Mouse (Mus musculus) stomach, embryonic 15.5 days (tissue): Measurements from ENCODE around the gene Psors1c2. TPM values are rescaled to one million over a fixed set of nuclear protein-coding genes. Genes with fewer than 3 reads are reported as not detected.
"Not testable (repeated sequence)": the region's sequence is repeated elsewhere in the genome, so short reads cannot be mapped to it uniquely, and the experiment has no call there.

Experiments
- ATAC-seq: fragments of 200-750 bp; cut with Nextera tagmentation; 2 replicates; pipeline ENCODE4 v1.8.0; 2017; ENCODE audit warnings: low read depth, moderate number of reproducible peaks, moderate TSS enrichment; ENCODE audit not compliant: insufficient read depth, low FRiP score
- H3K27ac ChIP-seq: fragments of 300-500 bp; sonication (generic); 2 replicates; pipeline ENCODE4 v1.5.1; 2015; ENCODE audit warnings: mild to moderate bottlenecking, inconsistent platforms
- H3K27me3 ChIP-seq: fragments of 300-500 bp; sonication (generic); replicated peaks from 2 replicates; pipeline ENCODE4 v1.6.1; 2015; ENCODE audit warnings: inconsistent platforms
- H3K36me3 ChIP-seq: fragments of 300-500 bp; sonication (generic); 2 replicates; pipeline ENCODE4 v1.6.1; 2015; ENCODE audit warnings: inconsistent platforms
- H3K4me1 ChIP-seq: fragments of 300-500 bp; sonication (generic); 2 replicates; pipeline ENCODE4 v1.6.1; 2015; ENCODE audit warnings: inconsistent platforms
- H3K4me2 ChIP-seq: fragments of 300-500 bp; sonication (generic); 2 replicates; pipeline ENCODE4 v1.6.1; 2015; ENCODE audit warnings: mild to moderate bottlenecking, inconsistent platforms
- H3K4me3 ChIP-seq: fragments of 300-500 bp; sonication (generic); replicated peaks from 2 replicates; pipeline ENCODE4 v1.5.1; 2015; ENCODE audit warnings: inconsistent platforms
- H3K9ac ChIP-seq: fragments of 300-500 bp; sonication (generic); 2 replicates; pipeline ENCODE4 v1.6.1; 2015; ENCODE audit warnings: inconsistent platforms
- H3K9me3 ChIP-seq: fragments of 300-500 bp; sonication (generic); 2 replicates; pipeline ENCODE4 v1.6.1; 2016; ENCODE audit warnings: inconsistent platforms
- WGBS: fragments of 180-500 bp; shearing (Covaris S2); methylation state at CpG from one replicate; pipeline ENCODE4 v1.1.7; 2015; 5-methylcytosine and 5-hydroxymethylcytosine counted together
- polyA plus RNA-seq: library from polyadenylated mRNA; unstranded; fragments of >200 nt; fragmentation: Nextera tagmentation; extraction: Ambion mirVana; gene quantifications from 2 replicates; pipeline ENCODE4 v1.2.1, GENCODE M21; 2015

Psors1c2 gene
- polyA plus RNA-seq, 1 experiment from 2014 or later, result 0.74 TPM

DNA sequence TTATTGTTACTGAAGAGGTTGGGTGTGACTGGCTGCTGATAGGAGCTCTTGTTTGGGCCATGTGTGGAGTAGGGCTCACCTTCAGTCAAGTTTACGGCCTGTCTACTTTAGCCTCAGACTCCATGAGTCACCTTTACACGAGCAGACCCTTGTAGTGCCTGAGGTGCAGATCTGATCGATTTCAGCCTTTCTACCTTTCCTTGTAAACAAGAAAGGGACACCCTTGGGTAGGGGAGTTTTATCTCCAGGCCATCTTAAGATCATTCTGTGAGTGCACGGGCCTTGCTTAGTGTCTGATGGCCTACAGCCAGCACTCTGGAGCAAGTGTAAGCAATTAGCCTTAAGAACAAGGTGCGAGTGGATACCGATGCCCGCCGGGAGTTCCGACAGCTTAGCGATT lies 26.1 kb upstream of the Psors1c2 start:
- ATAC-seq, result no peak
- no peak overlapping the region for H3K4me2 ChIP-seq
- WGBS, result 22% methylated on average over 10 of the region's 10 CpGs
- H3K36me3 ChIP-seq, result no peaks in the 10 kb centered on the region
- H3K27me3 ChIP-seq, result peaks cover 6% of the 10 kb centered on the region; the same call in 1 of the 2 replicates
- no peak overlapping the region for H3K27ac ChIP-seq
- H3K4me1 ChIP-seq, result 0 out of 2 replicates have a peak, but pooled peaks cover 2% of the 10 kb centered on the region
- no peak overlapping the region for H3K9ac ChIP-seq
- no peak overlapping the region for H3K4me3 ChIP-seq
- no peaks in the 10 kb centered on the region for H3K9me3 ChIP-seq

DNA sequence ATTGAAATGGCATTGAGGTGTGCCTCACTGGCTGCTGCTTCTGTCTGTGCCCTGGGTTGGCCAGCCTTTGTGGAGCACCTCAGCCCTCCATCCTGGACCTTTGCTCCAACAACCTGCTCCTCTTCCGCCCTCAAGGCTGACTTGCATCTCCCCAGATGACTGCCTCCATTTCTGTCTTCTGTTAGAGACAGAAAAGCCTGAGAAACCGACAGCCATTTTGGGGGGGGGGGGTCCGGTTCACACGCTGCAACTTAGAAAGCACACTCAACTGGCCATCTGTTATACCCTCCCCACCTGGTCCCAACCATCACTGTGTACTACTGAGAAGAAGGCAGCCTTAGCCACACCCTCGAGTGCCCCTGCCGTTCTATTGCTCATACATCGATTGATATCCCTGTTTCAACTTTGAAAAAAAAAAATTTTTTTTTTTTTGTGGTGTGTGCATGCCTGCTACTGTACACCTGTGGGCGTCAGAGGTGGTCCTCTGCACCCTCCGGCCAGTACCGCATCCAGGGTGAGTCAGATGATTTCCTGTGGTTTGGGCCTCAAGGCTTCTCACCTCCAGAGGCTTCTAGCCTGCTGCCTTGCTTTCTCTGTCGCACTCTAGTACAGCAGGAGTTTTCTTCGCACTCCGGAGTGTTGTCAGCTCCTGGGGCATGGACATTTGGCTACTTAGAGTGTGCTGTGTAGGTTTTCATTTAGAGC lies 25.3 kb upstream of the Psors1c2 start:
- no peak overlapping the region for H3K4me2 ChIP-seq
- H3K27me3 ChIP-seq, result peaks cover 6% of the 10 kb centered on the region; the same call in 1 of the 2 replicates
- no peaks in the 10 kb centered on the region for H3K36me3 ChIP-seq
- H3K9me3 ChIP-seq, result no peaks in the 10 kb centered on the region
- 0 out of 2 replicates have a peak, but pooled peaks cover 2% of the 10 kb centered on the region for H3K4me1 ChIP-seq
- WGBS, result 28% methylated on average over 13 of the region's 13 CpGs
- H3K9ac ChIP-seq, result no peak overlapping the region
- no peak overlapping the region for H3K4me3 ChIP-seq
- no peak overlapping the region for H3K27ac ChIP-seq
- no peak for ATAC-seq

DNA sequence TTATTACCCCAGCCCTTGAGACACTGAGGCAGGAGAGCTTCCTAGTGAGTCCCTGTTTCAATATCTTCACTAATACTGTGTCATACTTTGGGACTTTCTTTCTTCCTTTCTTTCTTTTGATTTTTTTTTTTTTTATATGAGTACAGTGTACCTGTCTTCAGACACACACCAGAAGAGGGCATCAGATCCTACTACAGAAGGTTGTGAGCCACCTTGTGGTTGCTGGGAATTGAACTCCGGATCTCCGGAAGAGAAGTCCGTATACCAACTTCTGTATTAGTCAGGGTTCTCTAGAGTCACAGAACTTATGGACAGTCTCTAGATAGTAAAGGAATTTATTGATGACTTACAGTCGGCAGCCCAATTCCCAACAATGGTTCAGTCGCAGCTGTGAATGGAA lies 24.7 kb upstream of the Psors1c2 start:
- not testable (repeated sequence) for H3K9me3 ChIP-seq, H3K27ac ChIP-seq, H3K4me2 ChIP-seq, H3K4me1 ChIP-seq, H3K4me3 ChIP-seq, H3K27me3 ChIP-seq, ATAC-seq, H3K36me3 ChIP-seq, H3K9ac ChIP-seq
- WGBS, result 49% methylated on average over 5 of the region's 5 CpGs

DNA sequence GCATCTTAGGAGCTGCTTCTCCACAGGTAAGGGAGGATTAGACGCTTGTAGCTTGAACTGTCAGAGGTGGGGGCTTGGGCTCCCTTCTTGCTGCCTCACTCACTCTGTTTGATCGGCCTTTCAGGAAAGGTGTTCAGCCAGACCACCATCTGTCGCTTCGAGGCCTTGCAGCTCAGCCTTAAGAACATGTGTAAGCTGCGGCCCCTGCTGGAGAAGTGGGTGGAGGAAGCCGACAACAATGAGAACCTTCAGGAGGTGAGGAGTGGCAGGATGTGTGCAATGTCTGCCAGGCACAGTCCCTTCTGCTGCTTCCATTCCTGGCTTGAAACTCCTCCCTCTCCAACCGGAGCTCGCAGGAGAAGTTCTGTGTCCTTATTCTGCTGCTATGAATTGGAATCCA lies 23.7 kb upstream of the Psors1c2 start:
- Histone ChIP-seq H3K4me3 (no peak overlapping the region), H3K9ac (no peak overlapping the region), H3K9me3 (no peaks in the 10 kb centered on the region), H3K4me2 (no peak overlapping the region), H3K27ac (no peak overlapping the region), H3K36me3 (no peaks in the 10 kb centered on the region), H3K4me1 (peaks cover 4% of the 10 kb centered on the region; the same call in 1 of the 2 replicates), H3K27me3 (peaks cover 6% of the 10 kb centered on the region; the same call in 1 of the 2 replicates)
- 32% methylated on average over 8 of the region's 8 CpGs for WGBS
- ATAC-seq, result no peak

DNA sequence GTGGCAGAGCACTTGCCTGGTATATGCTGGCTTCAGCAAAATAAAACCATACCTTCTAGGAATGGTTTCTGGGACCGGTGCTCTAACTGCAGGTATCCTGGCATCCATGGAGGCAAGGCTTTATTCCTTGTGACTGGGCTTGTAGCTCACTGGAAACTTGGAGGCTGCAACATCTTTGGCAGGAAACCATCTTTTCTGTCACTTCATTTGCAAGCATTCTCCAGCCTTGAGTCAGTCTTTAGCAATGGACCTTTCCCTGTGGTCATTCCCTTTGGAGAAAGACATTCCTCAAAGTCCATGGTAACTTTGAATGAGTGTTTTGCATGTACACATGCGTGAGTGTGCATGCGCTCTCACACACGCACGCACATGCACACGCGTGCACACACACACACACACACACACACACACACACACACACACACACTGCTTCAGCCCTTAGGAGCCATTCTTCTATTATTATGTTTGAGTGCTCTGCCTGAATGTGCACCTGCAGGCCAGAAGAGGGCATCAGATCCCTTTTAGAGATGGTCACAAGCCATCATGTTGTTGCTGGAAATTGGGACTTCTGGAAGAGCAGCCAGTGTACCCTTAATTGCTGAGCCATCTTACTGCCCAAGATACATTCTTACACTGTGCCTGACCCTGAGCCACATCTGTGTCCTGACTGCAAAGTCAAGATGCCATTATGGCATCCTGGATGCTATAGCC lies 19.9 kb upstream of the Psors1c2 start:
- no peaks in the 10 kb centered on the region for H3K9me3 ChIP-seq
- 93% methylated on average over 7 of the region's 7 CpGs for WGBS
- H3K4me3 ChIP-seq, result no peak overlapping the region
- no peaks in the 10 kb centered on the region for H3K36me3 ChIP-seq
- H3K27ac ChIP-seq, result no peak overlapping the region
- no peaks in the 10 kb centered on the region for H3K27me3 ChIP-seq
- no peak overlapping the region for H3K4me2 ChIP-seq
- H3K9ac ChIP-seq, result no peak overlapping the region
- ATAC-seq, result no peak
- H3K4me1 ChIP-seq, result peaks cover 27% of the 10 kb centered on the region

DNA sequence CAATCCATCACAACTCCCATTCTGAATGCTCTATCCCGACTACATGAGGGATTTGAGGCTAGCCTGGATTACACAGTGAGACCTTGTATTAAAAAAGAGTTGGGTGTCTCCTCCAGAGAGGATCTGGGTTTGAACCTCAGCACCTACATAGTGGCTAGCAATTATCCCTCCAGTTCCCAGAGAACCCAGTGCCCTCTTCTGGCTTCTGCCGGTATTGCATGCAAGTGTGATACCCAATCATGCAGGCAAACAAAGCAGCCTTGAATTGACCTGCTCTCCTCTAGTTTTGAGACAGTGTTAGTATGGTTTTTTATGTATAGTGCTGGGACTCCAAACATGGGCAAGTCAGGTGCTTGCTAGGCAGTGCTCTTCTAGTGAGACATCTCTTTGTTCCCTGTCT lies 19.1 kb upstream of the Psors1c2 start:
- Histone ChIP-seq H3K27me3 (no peaks in the 10 kb centered on the region), H3K4me1 (peaks cover 28% of the 10 kb centered on the region), H3K4me3 (peak overlapping the region; percentile 69; the same call in 1 of the 2 replicates), H3K9ac (no peak overlapping the region), H3K4me2 (peak overlapping the region; percentile 77), H3K27ac (no peak overlapping the region), H3K36me3 (no peaks in the 10 kb centered on the region), H3K9me3 (no peaks in the 10 kb centered on the region)
- 12% methylated on average over 2 of the region's 2 CpGs for WGBS
- no peak for ATAC-seq

DNA sequence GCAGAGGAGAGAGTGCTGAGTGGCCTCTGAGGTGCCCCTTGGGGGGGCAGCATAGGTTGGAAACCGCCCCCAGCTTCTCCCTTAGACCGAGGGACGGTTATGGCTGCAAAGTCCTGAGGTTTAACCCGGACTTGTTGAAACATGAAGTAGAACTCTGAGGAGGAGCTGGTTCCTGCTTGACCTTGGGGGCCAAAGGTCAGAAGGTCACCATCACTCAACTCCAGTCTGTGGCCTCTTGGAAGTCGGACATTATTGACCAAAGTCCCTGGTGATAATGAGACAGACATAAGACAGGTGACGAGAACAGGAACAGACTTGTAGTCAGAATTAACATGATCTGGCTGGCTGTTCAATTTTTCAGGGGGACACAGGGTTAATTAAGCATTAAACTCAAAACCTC lies 18.2 kb upstream of the Psors1c2 start:
- Histone ChIP-seq H3K4me1 (peaks cover 25% of the 10 kb centered on the region), H3K27me3 (no peaks in the 10 kb centered on the region), H3K9me3 (no peaks in the 10 kb centered on the region), H3K27ac (no peak overlapping the region), H3K4me3 (peak overlapping the region; percentile 69), H3K36me3 (no peaks in the 10 kb centered on the region), H3K9ac (peak overlapping the region; percentile 8; the same call in 1 of the 2 replicates), H3K4me2 (peak overlapping the region; percentile 77)
- WGBS, result 41% methylated on average over 6 of the region's 6 CpGs
- no peak for ATAC-seq

DNA sequence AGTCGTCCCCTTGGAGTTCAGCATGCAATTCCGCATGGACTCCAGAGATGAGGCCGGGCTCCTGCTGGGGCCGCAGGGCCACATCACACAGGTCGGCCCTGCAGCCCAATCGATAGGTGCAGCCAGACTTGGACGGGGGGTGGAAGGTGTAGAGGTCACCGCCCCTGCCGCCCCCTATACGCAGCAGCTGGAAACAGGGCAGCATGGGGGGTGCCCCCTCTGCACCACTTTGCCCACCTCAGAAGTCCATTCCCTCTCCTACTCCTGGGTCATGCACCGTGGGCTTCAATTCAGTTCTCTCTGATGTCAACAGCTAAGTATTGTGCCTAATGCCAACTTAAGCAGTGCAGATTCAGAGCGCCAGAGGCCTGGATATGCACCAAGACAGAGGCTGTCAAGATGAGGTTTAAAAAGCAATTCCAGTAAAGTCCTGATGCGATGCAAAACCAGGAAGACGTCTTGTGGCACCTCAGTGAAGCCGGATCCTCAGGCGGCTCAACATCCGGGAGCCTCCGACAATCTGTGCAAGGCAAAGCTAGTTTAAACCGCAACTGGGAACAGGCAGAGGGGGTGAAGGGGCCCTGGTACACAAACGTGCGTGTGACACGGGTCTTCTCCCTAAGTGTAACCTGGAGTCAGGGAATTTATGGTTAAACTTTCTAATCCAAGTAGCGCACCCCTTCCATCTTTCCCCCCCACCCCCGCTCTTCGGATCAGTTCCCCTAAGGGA lies 16.9 kb upstream of the Psors1c2 start:
- Histone ChIP-seq H3K36me3 (peaks cover 3% of the 10 kb centered on the region; the same call in 1 of the 2 replicates), H3K9ac (peak overlapping the region; percentile 52), H3K27me3 (no peaks in the 10 kb centered on the region), H3K4me3 (peak overlapping the region; percentile 69), H3K27ac (0 out of 2 replicates have a peak overlapping the region, but pooled peaks have one; percentile 26), H3K9me3 (no peaks in the 10 kb centered on the region), H3K4me2 (peak overlapping the region; percentile 77), H3K4me1 (peaks cover 25% of the 10 kb centered on the region)
- WGBS, result 5% methylated on average over 25 of the region's 25 CpGs
- no peak for ATAC-seq

DNA sequence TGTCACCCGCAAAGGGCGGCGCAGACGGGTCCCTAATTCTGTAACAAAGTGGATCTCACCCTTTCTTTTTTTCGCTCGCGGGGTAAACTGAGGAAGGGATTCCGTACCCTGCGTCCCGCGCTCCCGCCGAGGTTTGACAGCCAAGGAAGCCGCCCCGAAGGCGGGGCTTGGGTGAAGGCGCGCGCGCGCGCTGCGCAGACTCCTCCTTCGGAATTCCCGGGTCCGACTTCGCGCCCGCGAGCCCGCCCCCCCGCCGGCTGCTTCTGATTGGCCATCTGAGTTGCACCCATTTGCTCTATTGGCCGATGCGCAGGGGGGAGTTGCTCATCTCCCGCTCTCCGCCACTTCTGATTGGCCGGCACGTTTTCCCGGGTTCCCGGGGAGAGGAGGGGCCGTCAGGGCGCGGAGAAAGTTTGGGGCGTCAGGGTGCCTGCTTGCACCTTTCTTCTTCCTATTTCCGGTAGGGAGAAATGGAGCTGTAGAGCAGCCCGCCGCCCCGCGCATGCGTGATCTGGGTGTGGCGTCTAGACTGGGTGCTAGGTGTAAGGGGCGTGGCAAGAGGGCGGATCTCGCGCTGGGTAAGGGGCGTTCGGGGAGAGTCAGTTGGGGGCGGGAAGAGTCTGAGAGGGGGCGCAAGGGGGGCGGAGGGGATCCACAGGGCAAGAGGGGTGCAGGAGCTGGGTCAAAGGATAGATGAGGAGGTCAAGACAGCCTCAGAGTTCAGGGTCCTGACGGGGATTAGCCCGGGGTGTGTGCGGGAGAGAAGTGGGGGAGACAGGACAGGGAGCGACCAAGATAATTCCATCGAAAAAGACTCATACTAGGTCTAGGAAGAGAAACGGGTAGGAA lies 16.1 kb upstream of the Psors1c2 start, which contains the start of the genes Tcf19 and Cchcr1:
Gene Tcf19 (minus strand): TSS at position 173 of the 849 bp plus-strand sequence.
Gene Cchcr1 (plus strand): TSS at position 449 of the 849 bp plus-strand sequence.
- Histone ChIP-seq H3K9ac (peak within 1 kb of the TSS; percentile 52), H3K27ac (peak within 1 kb of the TSS; percentile 31), H3K4me2 (peak within 1 kb of the TSS; percentile 77), H3K4me1 (peaks cover 25% of the 10 kb centered on the region), H3K4me3 (peak within 1 kb of the TSS; percentile 69), H3K36me3 (peaks cover 8% of the 10 kb centered on the region; the same call in 1 of the 2 replicates), H3K27me3 (no peaks in the 10 kb centered on the region), H3K9me3 (no peaks in the 10 kb centered on the region)
- WGBS, result under 1% methylated on average over 67 of the region's 67 CpGs
- peak; percentile 95 for ATAC-seq

DNA sequence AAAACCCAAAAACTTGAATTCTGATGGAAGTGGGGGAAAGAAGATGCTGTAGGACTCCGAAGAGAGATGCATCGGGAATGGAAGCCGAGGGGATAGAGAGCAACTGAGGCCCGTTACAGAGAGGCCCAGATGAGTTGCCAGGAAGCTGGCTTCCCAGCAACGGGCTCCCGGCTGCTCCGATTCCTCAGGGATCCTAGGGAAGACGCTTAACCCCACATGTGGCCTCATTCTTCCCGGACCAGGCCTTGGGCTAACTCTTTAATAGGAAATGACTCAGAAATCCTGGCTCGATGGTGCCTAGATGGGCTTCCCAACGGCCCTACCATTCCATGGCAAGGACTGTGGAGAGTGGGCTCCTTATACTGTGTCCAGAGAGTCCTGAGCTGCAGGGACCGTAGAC lies 15.5 kb upstream of the Psors1c2 start:
- Histone ChIP-seq H3K27me3 (no peaks in the 10 kb centered on the region), H3K27ac (peak overlapping the region; percentile 31)
- 6% methylated on average over 12 of the region's 12 CpGs for WGBS

DNA sequence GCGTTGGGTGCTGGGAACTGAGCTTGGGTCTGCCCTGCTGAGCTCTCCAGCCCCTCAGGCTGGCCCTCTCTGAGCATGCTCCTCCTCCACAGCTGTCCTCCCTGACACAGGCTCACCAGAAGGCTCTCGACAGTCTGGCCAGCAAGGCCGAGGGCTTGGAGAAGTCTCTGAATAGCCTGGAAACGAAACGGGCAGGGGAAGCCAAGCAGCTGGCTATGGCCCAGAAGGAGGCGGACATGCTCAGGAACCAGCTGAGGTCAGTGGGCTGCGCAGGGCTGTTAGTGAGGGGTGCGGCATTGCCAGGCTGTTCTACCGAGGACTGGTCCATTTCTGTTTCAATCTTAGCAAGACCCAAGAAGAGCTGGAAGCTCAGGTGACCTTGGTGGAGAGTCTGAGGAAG lies 8.6 kb upstream of the Psors1c2 start:
- no peak overlapping the region for H3K4me2 ChIP-seq
- ATAC-seq, result no peak
- 92% methylated on average over 9 of the region's 9 CpGs for WGBS

More for the DNA sequence above, 15.5 kb upstream of the Psors1c2 start:
- Histone ChIP-seq H3K36me3 (peaks cover 11% of the 10 kb centered on the region; the same call in 1 of the 2 replicates), H3K4me1 (peaks cover 25% of the 10 kb centered on the region), H3K4me2 (peak overlapping the region; percentile 65), H3K9ac (0 out of 2 replicates have a peak overlapping the region, but pooled peaks have one; percentile 37), H3K9me3 (no peaks in the 10 kb centered on the region), H3K4me3 (peak overlapping the region; percentile 69)
- ATAC-seq, result no peak

More for the DNA sequence above, 8.6 kb upstream of the Psors1c2 start:
- Histone ChIP-seq H3K4me3 (no peak overlapping the region), H3K4me1 (no peaks in the 10 kb centered on the region), H3K36me3 (peaks cover 28% of the 10 kb centered on the region), H3K9me3 (no peaks in the 10 kb centered on the region), H3K9ac (no peak overlapping the region), H3K27me3 (no peaks in the 10 kb centered on the region), H3K27ac (no peak overlapping the region)
